Mouse (Mus musculus) neural tube, embryonic 11.5 days (tissue): ENCODE measurements at regions not wholly inside any gene's neighbourhood (a gene's known extent, or its start where the extent isn't known, plus 50 kb on each side); places are given as distances from the start of the nearest gene placed in this dataset.
A peak's percentile ranks its signal among the peaks of the same experiment; 100 is the strongest.

Source experiments
- ATAC-seq: fragments of 200-750 bp; cut with Nextera tagmentation; 2 replicates; pipeline ENCODE4 v1.8.0; 2017; ENCODE audit warnings: moderate number of reproducible peaks, mild to moderate bottlenecking, moderate TSS enrichment, moderate library complexity; ENCODE audit not compliant: insufficient read depth, low FRiP score, low TSS enrichment
- DNase-seq: peaks from one replicate; pipeline ENCODE4 v3.0.0-alpha.2; 2015; ENCODE audit warnings: low spot score
- H3K27ac ChIP-seq: fragments of 300-500 bp; sonication (generic); 2 replicates; pipeline ENCODE4 v1.5.1; 2014; ENCODE audit warnings: low read depth, mild to moderate bottlenecking, low read length
- H3K27me3 ChIP-seq: fragments of 300-500 bp; sonication (generic); 2 replicates; pipeline ENCODE4 v1.6.1; 2014; ENCODE audit warnings: mild to moderate bottlenecking, low read length, mixed read lengths; ENCODE audit not compliant: control insufficient read depth, insufficient read depth
- H3K36me3 ChIP-seq: fragments of 300-500 bp; sonication (generic); 2 replicates; pipeline ENCODE4 v1.6.1; 2014; ENCODE audit warnings: mild to moderate bottlenecking, low read length, moderate library complexity, mixed read lengths; ENCODE audit not compliant: control insufficient read depth, insufficient read depth
- H3K4me1 ChIP-seq: fragments of 300-500 bp; sonication (generic); 2 replicates; pipeline ENCODE4 v1.6.1; 2014; ENCODE audit warnings: low read length, mixed read lengths; ENCODE audit not compliant: control insufficient read depth, insufficient read depth
- H3K4me2 ChIP-seq: fragments of 300-500 bp; sonication (generic); 2 replicates; pipeline ENCODE4 v1.6.1; 2014; ENCODE audit warnings: low read depth, mild to moderate bottlenecking, moderate library complexity
- H3K4me3 ChIP-seq: fragments of 300-500 bp; sonication (generic); 2 replicates; pipeline ENCODE4 v1.5.1; 2014; ENCODE audit warnings: low read depth, low read length
- H3K9ac ChIP-seq: fragments of 300-500 bp; sonication (generic); 2 replicates; pipeline ENCODE4 v1.6.1; 2014; ENCODE audit warnings: mild to moderate bottlenecking, low read length
- H3K9me3 ChIP-seq: fragments of 300-500 bp; sonication (generic); 2 replicates; pipeline ENCODE4 v1.6.1; 2016; ENCODE audit warnings: low read length; ENCODE audit not compliant: control insufficient read depth
- WGBS: fragments of 180-500 bp; shearing (Covaris S2); extraction: QIAGEN DNeasy Blood & Tissue Kit; methylation state at CpG from one replicate; pipeline ENCODE4 v1.1.7; 2014; 5-methylcytosine and 5-hydroxymethylcytosine counted together

GRCm38 (mm10) chr8:116452806-116453205 lies 52.0 kb upstream of the Dynlrb2 start:
- no peak overlapping the region for H3K27ac ChIP-seq
- no peak for ATAC-seq
- H3K9ac ChIP-seq = no peak overlapping the region
- no peaks in the 10 kb centered on the region for H3K4me1 ChIP-seq
- no peaks in the 10 kb centered on the region for H3K36me3 ChIP-seq
- H3K4me2 ChIP-seq = no peak overlapping the region
- no peaks in the 10 kb centered on the region for H3K9me3 ChIP-seq
- no peak overlapping the region for H3K4me3 ChIP-seq
- 78% methylated on average over 3 of the region's 3 CpGs for WGBS
- no peak for DNase-seq
- no peaks in the 10 kb centered on the region for H3K27me3 ChIP-seq

- no peaks in the 10 kb centered on the region for H3K36me3 ChIP-seq
- H3K27ac ChIP-seq = no peak overlapping the region
- H3K9me3 ChIP-seq = no peaks in the 10 kb centered on the region
- no peaks in the 10 kb centered on the region for H3K4me1 ChIP-seq
- no peak for ATAC-seq
- DNase-seq = no peak
- no peaks in the 10 kb centered on the region for H3K27me3 ChIP-seq
- WGBS = 82% methylated on average over 3 of the region's 3 CpGs
- H3K4me2 ChIP-seq = no peak overlapping the region
- H3K4me3 ChIP-seq = no peak overlapping the region
- H3K9ac ChIP-seq = no peak overlapping the region
Observed at GRCm38 (mm10) chr8:116451397-116451796, 53.4 kb upstream of the Dynlrb2 start.

GRCm38 (mm10) chr8:116447452-116447851 lies 57.3 kb upstream of the Dynlrb2 start:
- WGBS = 84% methylated on average over 2 of the region's 2 CpGs
- Histone ChIP-seq H3K27ac (no peak overlapping the region), H3K36me3 (no peaks in the 10 kb centered on the region), H3K27me3 (no peaks in the 10 kb centered on the region), H3K4me2 (no peak overlapping the region), H3K9me3 (no peaks in the 10 kb centered on the region), H3K9ac (no peak overlapping the region), H3K4me1 (no peaks in the 10 kb centered on the region), H3K4me3 (no peak overlapping the region)
- no peak for DNase-seq
- no peak for ATAC-seq

GRCm38 (mm10) chr8:116442827-116443226 lies 61.9 kb upstream of the Dynlrb2 start:
- ATAC-seq = no peak
- 63% methylated on average over 2 of the region's 2 CpGs for WGBS

GRCm38 (mm10) chr8:116438895-116439294 lies 65.9 kb upstream of the Dynlrb2 start:
- Histone ChIP-seq H3K27ac (no peak overlapping the region), H3K9me3 (no peaks in the 10 kb centered on the region), H3K9ac (no peak overlapping the region), H3K4me3 (no peak overlapping the region), H3K27me3 (no peaks in the 10 kb centered on the region), H3K4me2 (no peak overlapping the region), H3K36me3 (no peaks in the 10 kb centered on the region), H3K4me1 (no peaks in the 10 kb centered on the region)
- WGBS = 22% methylated on average over 7 of the region's 7 CpGs
- ATAC-seq = no peak
- DNase-seq = peak; percentile 81

More at GRCm38 (mm10) chr8:116442827-116443226, 61.9 kb upstream of the Dynlrb2 start:
- Histone ChIP-seq H3K36me3 (no peaks in the 10 kb centered on the region), H3K4me3 (no peak overlapping the region), H3K27ac (no peak overlapping the region), H3K9ac (no peak overlapping the region), H3K4me1 (no peaks in the 10 kb centered on the region), H3K4me2 (no peak overlapping the region), H3K27me3 (no peaks in the 10 kb centered on the region), H3K9me3 (no peaks in the 10 kb centered on the region)
- no peak for DNase-seq

- ATAC-seq (no peak), DNase-seq (no peak)
- H3K27me3 ChIP-seq = no peaks in the 10 kb centered on the region
- H3K4me1 ChIP-seq = no peaks in the 10 kb centered on the region
- H3K4me2 ChIP-seq = no peak overlapping the region
- no peaks in the 10 kb centered on the region for H3K36me3 ChIP-seq
- no peak overlapping the region for H3K27ac ChIP-seq
- no peaks in the 10 kb centered on the region for H3K9me3 ChIP-seq
- H3K9ac ChIP-seq = no peak overlapping the region
- no peak overlapping the region for H3K4me3 ChIP-seq
- WGBS = 58% methylated on average over 15 of the region's 15 CpGs
Observed at GRCm38 (mm10) chr8:116435268-116435980, 69.3 kb upstream of the Dynlrb2 start.

- DNase-seq = no peak
- Histone ChIP-seq H3K4me1 (no peaks in the 10 kb centered on the region), H3K36me3 (no peaks in the 10 kb centered on the region), H3K27ac (no peak overlapping the region), H3K4me2 (no peak overlapping the region), H3K9ac (no peak overlapping the region), H3K9me3 (no peaks in the 10 kb centered on the region), H3K4me3 (no peak overlapping the region), H3K27me3 (no peaks in the 10 kb centered on the region)
- WGBS = 90% methylated on average over 5 of the region's 5 CpGs
- ATAC-seq = no peak
Observed at GRCm38 (mm10) chr8:116430051-116430450, 74.7 kb upstream of the Dynlrb2 start.

- Histone ChIP-seq H3K27ac (no peak overlapping the region), H3K4me2 (no peak overlapping the region), H3K4me1 (no peaks in the 10 kb centered on the region), H3K9ac (no peak overlapping the region), H3K27me3 (no peaks in the 10 kb centered on the region), H3K9me3 (no peaks in the 10 kb centered on the region), H3K4me3 (no peak overlapping the region), H3K36me3 (no peaks in the 10 kb centered on the region)
- DNase-seq (no peak), ATAC-seq (no peak)
- 81% methylated on average over 6 of the region's 6 CpGs for WGBS
Observed at GRCm38 (mm10) chr8:116429649-116430048, 75.1 kb upstream of the Dynlrb2 start.

- H3K36me3 ChIP-seq = no peaks in the 10 kb centered on the region
- no peak for DNase-seq
- H3K27ac ChIP-seq = no peak overlapping the region
- H3K4me2 ChIP-seq = no peak overlapping the region
- WGBS = 89% methylated on average over 6 of the region's 6 CpGs
- no peak for ATAC-seq
- H3K9ac ChIP-seq = no peak overlapping the region
- H3K4me1 ChIP-seq = no peaks in the 10 kb centered on the region
- no peaks in the 10 kb centered on the region for H3K27me3 ChIP-seq
- no peaks in the 10 kb centered on the region for H3K9me3 ChIP-seq
- H3K4me3 ChIP-seq = no peak overlapping the region
Observed at GRCm38 (mm10) chr8:116422826-116423225, 81.9 kb upstream of the Dynlrb2 start.
